Mouse (Mus musculus) kidney, adult 2 months (tissue): Measurements from ENCODE around the gene Wdr49. TPM values are rescaled to one million over a fixed set of nuclear protein-coding genes. Genes with fewer than 3 reads are reported as not detected.

Experiments
- DNase-seq: peaks from one replicate; pipeline ENCODE4 v3.0.0; 2021
- H3K27ac ChIP-seq: fragments of 200-500 bp; 2 replicates; pipeline ENCODE4 v1.5.1; 2012; ENCODE audit warnings: low read depth, low read length, control low read depth, inconsistent platforms; ENCODE audit not compliant: insufficient read depth
- H3K27me3 ChIP-seq: fragments of 200-500 bp; replicated peaks from 2 replicates; pipeline ENCODE4 v1.6.1; 2012; ENCODE audit warnings: mild to moderate bottlenecking, moderate library complexity, low read length, inconsistent platforms; ENCODE audit not compliant: control insufficient read depth, insufficient read depth
- H3K36me3 ChIP-seq: fragments of 200-500 bp; 2 replicates; pipeline ENCODE4 v1.6.1; 2012; ENCODE audit warnings: mild to moderate bottlenecking, moderate library complexity, low read length, inconsistent platforms; ENCODE audit not compliant: control insufficient read depth, insufficient read depth
- H3K4me1 ChIP-seq: fragments of 200-500 bp; 2 replicates; pipeline ENCODE4 v1.6.1; 2011; ENCODE audit warnings: low read length; ENCODE audit not compliant: control insufficient read depth, insufficient read depth
- H3K4me3 ChIP-seq: fragments of 200-500 bp; 2 replicates; pipeline ENCODE4 v1.5.1; 2011; ENCODE audit warnings: mild to moderate bottlenecking, low read depth, low read length, control low read depth; ENCODE audit not compliant: insufficient read depth
- CTCF ChIP-seq: fragments of 200-500 bp; conservative IDR thresholded peaks from 2 replicates; pipeline ENCODE4 v1.5.1; 2011; ENCODE audit warnings: low read depth, mild to moderate bottlenecking, control low read depth, low read length, moderate library complexity, mixed read lengths; ENCODE audit not compliant: insufficient read depth, insufficient read length
- POLR2A ChIP-seq: fragments of 200-500 bp; IDR thresholded peaks from one replicate; pipeline ENCODE4 v1.6.1; 2011; ENCODE audit warnings: low read depth, low read length, control low read depth
- WGBS: fragments of 180-500 bp; shearing (Covaris S2); methylation state at CpG from one replicate; pipeline ENCODE4 v1.1.7; 2018; 5-methylcytosine and 5-hydroxymethylcytosine counted together
- polyA plus RNA-seq: library from polyadenylated mRNA; depleted of rRNA; stranded (reverse); fragments of >200 nt; gene quantifications from 2 replicates; pipeline ENCODE4 v1.2.3, GENCODE M21; 2012; rRNA removed

Gene Wdr49
- not detected in 2 replicates for polyA plus RNA-seq

DNA sequence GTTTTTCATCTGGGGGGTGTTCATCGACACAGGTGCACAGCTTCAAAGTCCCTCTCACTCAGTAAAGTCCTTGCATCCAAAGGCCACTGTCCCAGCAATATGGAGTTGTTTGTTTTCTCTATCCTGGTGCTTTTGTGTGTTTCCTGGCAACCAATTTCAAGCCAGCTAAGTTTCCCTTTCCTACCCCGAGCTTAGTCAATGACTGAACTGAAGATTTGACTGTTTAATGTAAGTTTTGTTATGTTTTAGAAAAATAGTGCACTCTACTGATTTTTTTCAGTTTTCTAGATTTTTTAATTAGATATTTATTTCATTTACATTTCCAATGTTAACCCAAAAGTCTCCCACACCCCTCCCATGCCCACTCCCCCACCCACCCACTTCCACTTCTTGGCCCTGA is at the start of gene Wdr49:
TSS of gene Wdr49 (minus strand) at position 101 of the 400 bp plus-strand sequence.
- TF ChIP-seq POLR2A: no peak
- no peak for TF ChIP-seq CTCF
- H3K36me3 ChIP-seq: no peaks in the 10 kb centered on the region
- no peaks in the 10 kb centered on the region for H3K27me3 ChIP-seq
- no peaks in the 10 kb centered on the region for H3K4me1 ChIP-seq
- H3K4me3 ChIP-seq: no peak within 1 kb of the TSS
- H3K27ac ChIP-seq: no peak within 1 kb of the TSS
- WGBS: 68% methylated on average over 2 of the region's 2 CpGs
- DNase-seq: no peak

DNA sequence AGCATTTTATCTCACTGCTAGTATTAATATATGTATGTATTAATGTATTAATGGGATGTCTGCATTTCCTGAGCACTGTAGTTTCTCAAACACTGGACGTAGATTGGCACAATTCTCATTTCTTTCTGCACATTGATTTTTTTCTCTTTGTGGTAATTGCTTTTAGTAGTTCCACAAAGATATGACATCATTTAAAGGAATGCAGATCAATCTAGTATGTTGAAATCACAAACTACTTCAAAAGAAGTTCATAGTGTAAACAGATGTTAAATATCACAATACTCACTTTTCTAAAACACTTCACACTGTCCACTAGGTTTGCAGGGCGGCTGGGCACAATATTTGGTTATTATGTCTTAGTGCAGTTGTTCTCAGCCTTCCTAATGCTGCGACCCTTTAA is 49.1 kb upstream of the Wdr49 start:
- WGBS: 87% methylated on average over 3 of the region's 3 CpGs
- no peaks in the 10 kb centered on the region; the same call in none of the 2 replicates for H3K36me3 ChIP-seq
- no peak for TF ChIP-seq POLR2A
- no peak for TF ChIP-seq CTCF

GRCm38 (mm10) chr3:75522527-75522926 is 40.6 kb upstream of the Wdr49 start:
- no peak for DNase-seq

More for the DNA sequence above, 49.1 kb upstream of the Wdr49 start:
- Histone ChIP-seq H3K4me3 (no peak overlapping the region), H3K27ac (no peak overlapping the region), H3K4me1 (no peaks in the 10 kb centered on the region; the same call in 1 of the 2 replicates), H3K27me3 (no peaks in the 10 kb centered on the region)
- DNase-seq: no peak

DNA sequence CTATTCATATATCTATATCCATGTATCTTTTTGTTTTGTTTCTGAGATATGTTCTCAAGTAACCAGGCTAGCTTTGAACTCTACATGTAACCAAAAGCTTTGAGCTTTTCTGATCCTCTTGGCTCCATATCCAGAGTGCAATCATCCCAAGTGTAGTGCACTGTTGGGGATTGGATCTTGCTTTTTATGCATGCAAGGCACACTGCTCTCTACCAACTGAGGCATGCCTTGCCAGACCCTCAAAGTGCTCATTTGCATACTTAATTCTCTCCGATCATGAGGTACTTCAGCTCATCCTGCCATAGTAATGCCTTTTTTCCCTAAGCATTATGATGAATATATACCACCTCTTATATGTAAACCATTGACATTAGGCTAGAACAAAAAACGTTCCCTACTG is 39.4 kb upstream of the Wdr49 start:
- H3K36me3 ChIP-seq: peaks cover 4% of the 10 kb centered on the region
- WGBS: 89% methylated on average over 2 of the region's 2 CpGs

More at GRCm38 (mm10) chr3:75522527-75522926, 40.6 kb upstream of the Wdr49 start:
- WGBS: 81% methylated on average over 1 of the region's 1 CpGs
- TF ChIP-seq CTCF: no peak
- TF ChIP-seq POLR2A: no peak
- Histone ChIP-seq H3K4me1 (no peaks in the 10 kb centered on the region), H3K27me3 (no peaks in the 10 kb centered on the region), H3K36me3 (peaks cover 4% of the 10 kb centered on the region), H3K4me3 (no peak overlapping the region), H3K27ac (no peak overlapping the region)

DNA sequence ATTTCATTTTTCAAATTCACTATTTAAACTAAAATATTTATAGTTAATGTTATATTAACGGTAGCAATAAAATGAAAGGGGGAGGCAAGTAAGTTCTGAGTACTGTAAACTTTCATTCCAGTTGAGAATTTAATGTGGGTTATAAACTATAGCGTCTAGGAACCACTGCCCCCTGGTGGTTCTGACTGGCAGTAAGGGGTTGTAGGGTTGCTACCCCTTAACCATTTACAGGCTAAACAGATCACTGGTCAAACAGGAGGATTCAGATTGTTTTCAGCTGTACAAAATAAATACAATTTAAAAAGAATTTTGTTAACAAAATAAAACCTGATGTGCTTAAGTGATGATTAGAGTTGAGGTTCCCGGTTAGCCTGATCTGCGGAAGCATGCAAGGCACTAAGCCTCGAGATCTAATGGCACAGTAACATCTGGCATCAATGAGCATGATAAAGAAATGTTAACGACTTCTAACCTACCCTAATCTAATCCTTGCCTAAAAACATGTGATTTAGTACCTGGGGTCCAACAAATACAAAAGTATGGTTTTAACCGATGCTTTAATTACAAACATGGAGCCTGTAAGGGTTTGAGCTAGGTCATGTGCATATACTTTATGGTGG is 35.8 kb upstream of the Wdr49 start:
- Histone ChIP-seq H3K27me3 (no peaks in the 10 kb centered on the region), H3K27ac (no peak overlapping the region)
- TF ChIP-seq POLR2A: no peak
- peak; percentile 58 for TF ChIP-seq CTCF

More for the DNA sequence above, 39.4 kb upstream of the Wdr49 start:
- Histone ChIP-seq H3K27me3 (no peaks in the 10 kb centered on the region), H3K27ac (no peak overlapping the region), H3K4me1 (no peaks in the 10 kb centered on the region), H3K4me3 (no peak overlapping the region)
- TF ChIP-seq CTCF (no peak), POLR2A (no peak)
- no peak for DNase-seq

DNA sequence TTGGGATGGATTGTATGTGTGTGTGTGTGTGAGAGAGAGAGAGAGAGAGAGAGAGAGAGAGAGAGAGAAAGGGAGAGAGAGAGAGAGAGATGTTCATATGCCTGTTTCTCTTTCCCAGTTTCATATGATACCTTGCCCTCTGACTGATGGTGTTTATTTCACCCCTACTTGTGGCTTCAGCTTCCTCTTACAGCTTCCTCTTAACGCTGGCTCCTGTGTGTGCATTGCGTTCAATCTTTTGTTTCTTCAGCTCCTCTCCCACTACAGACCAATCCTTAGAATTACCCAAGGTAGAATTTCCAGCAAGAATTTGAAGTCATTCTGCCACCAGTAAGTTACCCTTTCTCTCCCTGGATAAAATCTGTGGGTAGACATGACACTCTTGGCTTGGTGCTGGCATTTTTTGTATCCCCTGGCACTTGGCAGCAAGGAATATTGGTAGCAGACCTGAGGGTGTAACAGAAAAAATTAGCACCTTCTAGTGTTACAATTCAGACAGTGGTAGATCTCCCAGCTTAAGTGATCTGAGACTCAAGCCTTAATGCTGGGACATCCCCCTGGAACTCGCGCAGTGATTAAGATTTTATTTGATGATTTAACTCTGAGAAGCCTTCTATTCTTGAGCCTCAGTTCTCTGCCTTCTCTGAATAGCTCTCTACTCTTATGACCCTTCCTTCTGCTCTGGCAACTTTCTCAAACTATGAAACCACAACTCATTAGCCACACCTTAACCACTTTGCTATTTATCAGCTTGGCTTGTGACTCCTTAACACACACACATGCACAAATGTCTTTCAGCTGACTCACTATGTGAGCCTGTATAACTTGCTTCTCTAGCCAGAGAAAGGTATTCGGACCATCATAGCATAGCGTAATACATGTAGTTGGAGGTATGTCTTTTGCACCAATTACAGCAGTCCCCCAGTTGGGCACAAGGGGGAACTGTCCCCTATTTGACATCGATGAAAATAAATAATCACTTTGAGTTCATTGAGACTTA is 17.3 kb upstream of the Wdr49 start:
- Histone ChIP-seq H3K4me3 (no peak overlapping the region), H3K36me3 (no peaks in the 10 kb centered on the region), H3K27me3 (no peaks in the 10 kb centered on the region), H3K27ac (no peak overlapping the region), H3K4me1 (no peaks in the 10 kb centered on the region)
- TF ChIP-seq POLR2A (no peak), CTCF (no peak)
- WGBS: 67% methylated on average over 7 of the region's 7 CpGs
- DNase-seq: no peak

More for the DNA sequence above, 35.8 kb upstream of the Wdr49 start:
- H3K4me3 ChIP-seq: no peak overlapping the region
- no peaks in the 10 kb centered on the region for H3K4me1 ChIP-seq
- 78% methylated on average over 7 of the region's 7 CpGs for WGBS
- peaks cover 4% of the 10 kb centered on the region; the same call in 1 of the 2 replicates for H3K36me3 ChIP-seq
- peak; percentile 42 for DNase-seq

DNA sequence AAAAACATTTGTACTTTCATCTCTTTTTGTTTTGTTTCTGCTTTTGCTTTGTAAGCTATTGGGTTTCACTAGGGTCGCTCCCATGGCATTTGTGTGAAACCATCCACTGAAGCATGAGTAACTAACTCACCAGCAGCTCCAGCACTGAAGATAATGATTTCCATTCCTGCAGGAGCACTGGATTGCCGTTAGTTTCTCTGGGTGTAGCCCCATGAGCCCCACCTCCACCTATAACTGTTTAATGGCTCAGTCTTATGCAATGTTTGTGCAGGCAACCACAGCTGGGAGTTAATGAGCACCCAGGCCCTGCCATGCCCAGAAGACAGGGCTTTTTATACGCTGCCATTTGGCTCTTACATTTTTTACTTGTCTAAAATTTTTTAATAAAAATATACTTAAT is 11.0 kb upstream of the Wdr49 start:
- Histone ChIP-seq H3K36me3 (no peaks in the 10 kb centered on the region), H3K27ac (no peak overlapping the region), H3K27me3 (no peaks in the 10 kb centered on the region), H3K4me3 (no peak overlapping the region), H3K4me1 (no peaks in the 10 kb centered on the region)
- DNase-seq: peak; percentile 60
- TF ChIP-seq POLR2A: no peak
- no peak for TF ChIP-seq CTCF
- 30% methylated on average over 3 of the region's 3 CpGs for WGBS
